Mouse (Mus musculus) lung, postnatal 4 days (tissue): ENCODE measurements at regions not wholly inside any gene's neighbourhood (a gene's known extent, or its start where the extent isn't known, plus 50 kb on each side); places are given as distances from the start of the nearest gene placed in this dataset.
A peak's percentile ranks its signal among the peaks of the same experiment; 100 is the strongest.

Experiments
- DNase-seq, 2 experiments: peaks; one replicate each; pipeline ENCODE4 v3.0.0; 2021

GRCm38 (mm10) chr1:163190841-163191240 is 105.4 kb upstream of the Mroh9 start:
- DNase-seq = no peak

- no peak for DNase-seq
These were observed 96.4 kb upstream of the Mroh9 start for GRCm38 (mm10) chr1:163181851-163182250.

GRCm38 (mm10) chr1:163177011-163177410 is 91.5 kb upstream of the Mroh9 start:
- DNase-seq = no peak

GRCm38 (mm10) chr1:163167051-163167450 is 81.6 kb upstream of the Mroh9 start:
- peak; percentile 21 to 49 for DNase-seq

GRCm38 (mm10) chr1:163163636-163164035 is 78.2 kb upstream of the Mroh9 start:
- DNase-seq = no peak

GRCm38 (mm10) chr1:163159911-163160310 is 74.4 kb upstream of the Mroh9 start:
- no peak for DNase-seq

GRCm38 (mm10) chr1:163158491-163158890 is 73.0 kb upstream of the Mroh9 start:
- no peak for DNase-seq

- DNase-seq = peak in 1 of 2 experiments; percentile 73
These were observed 64.9 kb upstream of the Mroh9 start for GRCm38 (mm10) chr1:163150203-163150855.

- DNase-seq = no peak
These were observed 61.2 kb upstream of the Mroh9 start for GRCm38 (mm10) chr1:163146641-163147040.

GRCm38 (mm10) chr1:163143113-163143512 is 57.6 kb upstream of the Mroh9 start:
- DNase-seq = no peak

GRCm38 (mm10) chr1:163141471-163141870 is 56.0 kb upstream of the Mroh9 start:
- DNase-seq = no peak

GRCm38 (mm10) chr1:163138179-163138578 is 52.7 kb upstream of the Mroh9 start:
- no peak for DNase-seq
